In the genomic region with DNA sequence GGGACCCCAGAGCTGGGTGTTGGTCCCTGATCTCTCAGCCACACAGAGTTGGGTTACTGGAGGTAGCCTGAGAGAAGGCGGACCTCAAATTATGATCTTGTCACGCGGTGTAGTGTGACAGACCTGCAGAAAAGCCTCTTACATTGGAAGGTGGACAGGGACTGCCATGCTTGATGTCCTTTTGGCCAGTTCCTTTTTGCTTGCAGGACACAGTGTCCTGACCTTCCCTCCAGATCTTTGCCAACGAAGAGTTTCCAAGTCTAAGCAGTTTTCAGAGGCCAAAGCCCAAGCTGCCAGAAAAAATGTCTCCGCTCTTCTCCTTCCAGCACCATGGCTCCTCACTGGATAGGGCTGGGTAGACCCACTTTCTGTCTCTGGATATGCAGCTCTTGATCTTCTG, we compare ENCODE assay signal across 11 mouse cellular contexts.
"Had no signal": no experiment of that assay in that cellular context is flagged by ENCODE, and none has a peak within 500 bp of the region (broad histone marks: within the 10 kb centered on the region; RNA-seq: fewer than 3 reads in every experiment).

No protein-coding gene starts in this region.

- H3K4me3 ChIP-seq: left cerebral cortex, adult 2 months; limb, embryonic 10.5 days; liver, embryonic 13.5 days; lung, embryonic 15.5 days; midbrain, embryonic 13.5 days had no signal

- H3K4me1 ChIP-seq: liver, embryonic 13.5 days had no signal

- H3K36me3 ChIP-seq: limb, embryonic 10.5 days; liver, embryonic 13.5 days; lung, embryonic 15.5 days; midbrain, embryonic 13.5 days had no signal

- H3K9me3 ChIP-seq: limb, embryonic 10.5 days; liver, embryonic 13.5 days; lung, embryonic 15.5 days; midbrain, embryonic 13.5 days had no signal

- DNase-seq: liver, embryonic 13.5 days; liver, postnatal 0 days; lung, postnatal 36 days; right cerebral cortex, postnatal 14 days; thymus, postnatal 36 days had no signal

- H3K27me3 ChIP-seq: liver, embryonic 13.5 days; lung, embryonic 15.5 days had no signal

- ATAC-seq: intestine, embryonic 16.5 days; liver, postnatal 0 days; midbrain, embryonic 13.5 days had no signal

- H3K27ac ChIP-seq: kidney, postnatal 0 days; left cerebral cortex, adult 2 months; limb, embryonic 10.5 days; liver, embryonic 13.5 days; lung, embryonic 15.5 days; midbrain, embryonic 13.5 days had no signal

- H3K4me2 ChIP-seq: liver, embryonic 13.5 days; lung, embryonic 15.5 days; midbrain, embryonic 13.5 days had no signal

- H3K9ac ChIP-seq: liver, embryonic 13.5 days; liver, postnatal 0 days; lung, embryonic 15.5 days; midbrain, embryonic 13.5 days had no signal
